Mouse (Mus musculus) NIH3T3 (cell line): ENCODE measurements at regions not wholly inside any gene's neighbourhood (a gene's known extent, or its start where the extent isn't known, plus 50 kb on each side); places are given as distances from the start of the nearest gene placed in this dataset.
A peak's percentile ranks its signal among the peaks of the same experiment; 100 is the strongest.
"Not testable (repeated sequence)": the region's sequence is repeated elsewhere in the genome, so short reads cannot be mapped to it uniquely, and the experiment has no call there.

Source experiments
- DNase-seq: peaks from one replicate; pipeline ENCODE4 v3.0.0-alpha.2; 2012; ENCODE audit warnings: low read depth

- DNase-seq, result peak; percentile 90
Observed at GRCm38 (mm10) chr3:21626029-21626428, 450.4 kb upstream of the Tbl1xr1 start.

DNA sequence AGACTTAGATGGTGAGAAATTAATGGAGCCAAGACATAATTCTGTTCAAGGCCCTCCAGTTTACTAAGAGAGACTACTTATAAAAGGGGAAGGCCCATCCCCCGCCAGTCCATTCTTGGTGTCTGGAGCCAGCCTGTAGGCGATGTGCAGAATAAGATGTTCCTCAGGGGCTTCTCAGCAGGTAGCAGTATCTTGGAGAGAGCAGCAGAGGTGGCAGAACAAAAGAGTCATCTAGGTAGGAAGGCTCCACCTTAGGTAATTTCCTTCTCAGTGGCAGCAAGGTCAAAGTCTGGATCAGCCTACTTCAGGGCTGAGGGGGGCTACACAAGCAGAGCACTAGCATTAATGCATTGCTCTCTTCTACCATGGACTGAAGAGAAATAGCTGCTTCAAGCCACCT is 449.4 kb upstream of the Tbl1xr1 start:
- not testable (repeated sequence) for DNase-seq

DNA sequence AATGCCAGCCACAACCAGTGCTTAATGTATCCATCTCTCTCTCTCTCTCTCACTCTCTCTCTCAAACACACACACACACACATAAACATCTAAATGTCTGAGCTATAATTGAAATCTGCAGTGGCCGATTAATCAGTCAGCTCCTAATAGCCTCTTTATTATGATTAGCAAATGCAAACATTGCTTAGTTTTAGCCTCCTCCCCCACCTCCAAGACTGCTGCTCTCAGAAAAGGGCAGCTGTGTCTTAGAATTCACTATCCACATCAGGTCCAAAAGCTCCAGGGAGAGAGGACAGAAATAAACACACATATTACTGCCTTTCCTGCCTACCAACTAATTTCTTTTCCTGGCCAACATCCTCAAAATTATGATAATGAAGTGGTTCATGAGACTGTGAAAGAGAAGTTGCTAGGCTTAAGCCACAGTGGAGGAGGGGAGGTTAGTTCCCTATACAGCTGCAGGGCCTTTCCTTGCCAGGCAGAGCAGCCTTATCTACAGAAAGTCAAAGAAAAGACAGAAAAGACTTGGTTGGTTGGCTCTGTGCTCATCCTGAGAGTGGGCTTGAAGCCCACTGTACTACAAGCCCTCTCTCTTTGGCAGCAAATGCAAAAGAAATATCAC is 442.7 kb upstream of the Tbl1xr1 start:
- DNase-seq, result no peak

DNA sequence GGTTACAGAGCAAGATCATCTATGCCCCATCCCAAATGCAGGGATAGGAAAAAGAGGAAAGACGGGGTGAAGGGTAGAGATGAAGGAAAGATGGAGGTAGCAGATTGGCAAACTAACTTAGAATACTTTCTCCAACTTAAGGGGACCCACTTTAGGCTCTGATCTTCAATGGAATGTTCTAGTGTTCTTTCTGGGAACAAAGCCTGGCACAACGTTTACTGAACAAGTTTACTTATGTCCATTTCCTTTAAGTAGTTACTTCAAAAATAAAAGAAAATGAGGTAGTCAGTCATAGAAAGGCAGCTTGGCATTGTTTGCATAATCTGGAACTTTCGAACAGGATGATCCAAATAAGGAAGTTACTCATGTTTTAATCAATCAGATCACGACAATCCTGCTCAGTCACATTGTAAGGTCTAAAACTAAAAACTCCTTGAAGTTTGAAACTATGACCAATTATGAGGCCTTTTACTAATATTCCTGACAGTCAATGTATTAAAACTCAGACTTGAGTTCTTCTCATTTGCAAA is 441.7 kb upstream of the Tbl1xr1 start:
- DNase-seq, result no peak

- DNase-seq, result no peak
Observed at GRCm38 (mm10) chr3:21638886-21639285, 437.6 kb upstream of the Tbl1xr1 start.

GRCm38 (mm10) chr3:21639576-21639975 is 436.9 kb upstream of the Tbl1xr1 start:
- no peak for DNase-seq

DNA sequence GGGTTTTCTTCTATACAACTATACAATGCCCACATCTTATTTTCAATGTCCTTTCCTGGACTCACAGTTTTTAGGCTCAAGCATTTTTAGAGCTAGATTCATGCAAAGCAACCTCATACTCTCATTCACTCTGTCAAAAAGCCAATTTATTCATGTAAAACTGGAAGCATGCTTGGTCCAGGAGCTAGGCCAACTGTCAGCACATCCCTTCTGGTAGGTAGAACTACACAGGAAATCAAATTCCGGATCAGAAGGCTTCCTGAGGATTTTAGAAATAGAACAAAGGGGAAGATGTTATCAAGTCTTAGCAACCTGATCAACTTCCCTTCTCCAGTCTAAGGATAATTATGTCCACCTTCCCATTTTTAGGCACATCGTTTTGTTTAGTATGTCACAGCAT is 432.4 kb upstream of the Tbl1xr1 start:
- no peak for DNase-seq

GRCm38 (mm10) chr3:21645268-21645667 is 431.2 kb upstream of the Tbl1xr1 start:
- no peak for DNase-seq

DNA sequence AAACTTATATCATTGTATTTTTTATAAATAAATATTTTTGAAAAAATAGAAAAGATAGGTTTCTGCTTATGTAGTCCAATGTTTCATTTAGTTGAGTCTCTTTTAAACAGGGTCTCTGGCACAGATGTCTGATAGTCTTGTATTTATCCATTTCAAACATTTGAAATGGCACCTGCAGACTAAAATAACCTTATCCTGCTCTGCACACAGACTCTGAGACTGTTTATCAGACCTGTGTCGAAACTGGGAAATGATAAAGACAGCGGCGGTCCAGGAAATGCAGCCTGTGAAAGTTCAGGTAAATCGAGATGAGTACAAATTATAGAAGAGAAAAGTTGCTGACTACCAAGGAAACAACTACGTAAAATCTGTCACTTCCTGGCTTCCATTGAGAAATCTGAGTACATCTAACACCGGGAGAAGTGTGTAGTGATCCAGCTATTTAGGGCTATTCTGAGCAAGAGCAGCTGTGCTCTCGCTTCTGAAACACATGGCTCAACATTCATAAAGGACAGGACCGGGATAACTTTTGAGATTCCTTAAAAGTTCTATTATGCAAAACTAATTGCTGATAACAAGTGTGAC is 426.5 kb upstream of the Tbl1xr1 start:
- DNase-seq, result no peak

- no peak for DNase-seq
Observed at GRCm38 (mm10) chr3:21655301-21655700, 421.2 kb upstream of the Tbl1xr1 start.

- DNase-seq, result no peak
Observed at GRCm38 (mm10) chr3:21667349-21668143, 408.9 kb upstream of the Tbl1xr1 start.

- DNase-seq, result no peak
Observed at GRCm38 (mm10) chr3:21671885-21672284, 404.6 kb upstream of the Tbl1xr1 start.

GRCm38 (mm10) chr3:21672492-21672891 is 404.0 kb upstream of the Tbl1xr1 start:
- DNase-seq, result no peak

GRCm38 (mm10) chr3:21673466-21673865 is 403.0 kb upstream of the Tbl1xr1 start:
- DNase-seq, result no peak

GRCm38 (mm10) chr3:21678265-21678664 is 398.2 kb upstream of the Tbl1xr1 start:
- no peak for DNase-seq

DNA sequence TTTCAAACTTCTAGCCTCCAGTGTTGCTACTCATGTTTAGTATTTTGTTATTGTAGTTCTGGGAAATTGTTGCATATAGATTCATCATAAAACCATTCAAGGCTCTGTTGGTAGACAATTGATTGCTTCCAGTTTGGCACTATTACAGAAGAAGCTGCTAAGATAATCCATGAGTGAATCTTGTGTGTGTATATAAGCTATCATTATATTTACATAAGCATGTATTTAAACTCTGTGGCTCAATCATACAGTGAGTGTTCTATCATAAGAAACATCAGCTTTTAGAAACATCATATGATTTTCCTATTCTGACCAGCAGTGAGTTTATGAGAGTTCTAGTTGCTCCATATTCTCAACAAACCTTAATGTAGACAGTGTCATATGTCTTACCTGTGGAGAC is 397.7 kb upstream of the Tbl1xr1 start:
- DNase-seq, result no peak

DNA sequence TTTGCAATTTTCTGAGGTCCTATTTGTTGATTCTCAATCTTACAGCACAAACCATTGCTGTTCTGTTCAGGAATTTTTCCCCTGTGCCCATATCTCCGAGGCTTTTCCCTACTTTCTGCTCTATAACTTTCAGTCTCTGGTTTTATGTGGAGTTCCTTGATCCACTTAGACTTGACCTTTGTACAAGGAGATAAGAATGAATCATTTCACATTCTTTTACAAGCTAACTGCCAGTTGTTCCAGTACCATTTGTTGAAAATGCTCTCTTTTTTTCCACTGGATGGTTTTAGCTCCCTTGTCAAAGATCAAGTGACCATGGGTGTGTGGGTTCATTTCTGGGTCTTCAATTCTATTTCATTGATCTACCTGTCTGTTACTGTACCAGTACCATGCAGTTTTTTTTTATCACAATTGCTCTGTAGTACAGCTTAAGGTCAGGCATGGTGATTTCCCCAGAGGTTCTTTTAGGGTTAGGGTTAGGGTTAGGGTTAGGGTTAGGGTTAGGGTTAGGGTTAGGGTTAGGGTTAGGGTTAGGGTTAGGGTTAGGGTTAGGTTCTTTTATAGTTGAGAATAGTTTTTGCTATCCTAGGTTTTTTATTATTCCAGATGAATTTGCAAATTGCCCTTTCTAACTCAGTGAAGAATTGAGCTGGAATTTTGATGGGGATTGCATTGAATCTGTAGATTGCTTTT is 378.3 kb upstream of the Tbl1xr1 start:
- not testable (repeated sequence) for DNase-seq

DNA sequence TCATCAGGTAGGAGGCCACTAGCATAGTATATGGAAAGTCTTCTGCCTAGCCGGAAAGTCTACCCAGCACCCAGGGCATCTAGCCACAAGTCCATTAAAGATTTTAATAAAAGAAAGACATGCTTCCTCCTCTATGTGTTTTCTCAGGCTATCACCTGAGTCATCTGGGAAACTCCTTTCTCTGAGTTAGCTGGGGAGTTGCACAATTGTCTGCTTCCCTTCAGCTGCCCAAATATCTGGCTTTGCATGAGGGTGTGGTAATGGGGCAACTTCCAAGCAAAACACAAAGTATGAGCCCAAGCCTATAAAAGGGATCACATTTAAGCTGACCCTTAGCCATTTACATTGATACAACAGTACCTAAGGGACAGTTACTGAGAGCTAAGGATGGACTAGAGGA is 376.9 kb upstream of the Tbl1xr1 start:
- DNase-seq, result peak; percentile 36

- no peak for DNase-seq
Observed at GRCm38 (mm10) chr3:21700326-21700725, 376.1 kb upstream of the Tbl1xr1 start.

- no peak for DNase-seq
Observed at GRCm38 (mm10) chr3:21726747-21727505, 349.5 kb upstream of the Tbl1xr1 start.

GRCm38 (mm10) chr3:21728019-21728418 is 348.4 kb upstream of the Tbl1xr1 start:
- DNase-seq, result no peak

DNA sequence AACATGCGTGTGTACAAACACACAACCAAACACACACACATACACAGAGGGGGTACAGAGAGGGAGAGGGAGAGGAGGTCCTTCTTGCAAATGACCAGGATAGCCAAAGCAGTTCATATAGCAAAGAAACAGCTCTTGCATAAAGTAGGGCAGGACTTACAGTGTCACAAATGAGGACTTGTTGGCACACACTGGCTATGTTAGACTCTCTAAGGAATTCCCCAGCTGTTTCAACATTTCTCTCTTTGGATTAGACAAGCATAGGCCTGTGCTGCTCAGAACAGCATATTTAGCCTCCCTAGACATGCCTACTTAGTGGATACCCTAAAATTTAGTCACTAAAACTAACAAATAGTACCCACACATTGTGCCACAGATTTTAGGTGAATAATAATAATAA is 347.1 kb upstream of the Tbl1xr1 start:
- DNase-seq, result peak; percentile 4
